In the genomic region with DNA sequence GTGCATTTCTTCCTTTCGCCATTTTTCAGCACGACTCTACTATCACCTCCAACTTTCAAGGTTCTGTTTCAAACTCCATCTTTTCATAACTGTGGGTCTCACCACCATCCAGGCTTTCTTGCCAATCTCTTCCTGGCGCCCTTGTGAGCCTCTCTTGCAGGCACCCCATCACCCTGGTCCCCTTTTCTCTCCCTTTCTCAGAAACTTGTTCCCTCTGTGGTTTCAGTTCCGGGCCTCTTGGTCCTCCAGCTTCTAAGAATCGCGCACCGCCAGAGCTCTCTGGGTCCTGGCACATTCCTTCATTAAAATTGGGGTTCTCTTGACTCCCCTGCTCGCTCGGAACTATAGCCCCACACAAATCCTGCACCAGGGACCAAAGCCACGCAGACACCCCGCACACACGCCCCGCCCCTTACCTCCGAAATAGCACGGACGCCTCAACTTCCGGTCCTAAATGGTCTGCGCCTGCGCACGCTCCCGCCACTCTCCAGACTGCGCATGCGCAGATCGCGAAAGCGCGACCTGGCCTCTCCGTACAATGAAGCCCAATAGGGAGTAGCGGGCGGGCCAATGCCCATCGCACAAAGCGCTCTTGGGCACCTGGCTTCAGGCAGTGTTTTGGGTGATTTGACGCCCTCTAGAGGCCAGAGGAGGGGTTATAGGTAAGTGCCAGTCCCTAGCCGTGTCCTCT, we compare ENCODE assay signal across 8 mouse cellular contexts. TPM values are rescaled to one million over a fixed set of nuclear protein-coding genes. Genes with fewer than 3 reads are reported as not detected.
A peak's percentile ranks its signal among the peaks of the same experiment; 100 is the strongest.
DNase-seq lines count a peak whose midpoint lies in the region; ATAC-seq and TF ChIP-seq lines count a peak whose summit lies in the region.

A gene (minus strand): TSS at position 456 of the 691 bp plus-strand sequence.

- 1% methylated on average over 34 of the region's 34 CpGs for whole genome bisulfite sequencing in heart, embryonic 11.5 days (ENCODE audit: insufficient replicate concordance)
- 2% methylated on average over 34 of the region's 34 CpGs for WGBS in kidney, embryonic 16.5 days
- under 1% methylated on average over 34 of the region's 34 CpGs for WGBS in liver, adult 2 months

- TF ChIP-seq POLR2A in brain, embryonic 14.5 days (IDR thresholded peaks at IDR 0.05; ENCODE audit: borderline replicate concordance, extremely low read depth, insufficient read depth, insufficient read length, poor library complexity, severe bottlenecking), result peak; percentile 69; the same call in 1 of the 2 replicates
- TF ChIP-seq POLR2A in liver, adult 2 months (IDR thresholded peaks at IDR 0.05; ENCODE audit: extremely low read depth, insufficient read depth, low read length), result peak; percentile 58; the same call in 1 of the 2 replicates
- peak; percentile 72 for TF ChIP-seq POLR2A in myocyte (IDR thresholded peaks at IDR 0.05; ENCODE audit: insufficient read length, low read depth)

- H3K36me3 ChIP-seq in C2C12 (ENCODE audit: control insufficient read depth, insufficient read depth) (no peaks in the 10 kb centered on the region), myocyte (ENCODE audit: control insufficient read depth, insufficient read depth) (no peaks in the 10 kb centered on the region)
- peaks cover 10% of the 10 kb centered on the region for H3K36me3 ChIP-seq in erythroblast, embryonic 14.5 days (ENCODE audit: control insufficient read depth)
- H3K36me3 ChIP-seq in heart, embryonic 11.5 days (ENCODE audit: control insufficient read depth, insufficient read depth, low read length), result peaks cover 3% of the 10 kb centered on the region
- H3K36me3 ChIP-seq in kidney, embryonic 16.5 days (ENCODE audit: insufficient read depth, low read length), result peaks cover 10% of the 10 kb centered on the region
- H3K36me3 ChIP-seq in liver, adult 2 months (ENCODE audit: control insufficient read depth, insufficient read depth, low read length), result no peaks in the 10 kb centered on the region
- peaks cover 6% of the 10 kb centered on the region for H3K36me3 ChIP-seq in splenic B cell, adult 2 months (ENCODE audit: control insufficient read depth, insufficient read depth, low read length, poor library complexity, severe bottlenecking)

- peak within 1 kb of the TSS; percentile 82 for H3K4me2 ChIP-seq in heart, embryonic 11.5 days
- H3K4me2 ChIP-seq in kidney, embryonic 16.5 days (replicated peaks; ENCODE audit: low read depth, low read length), result peak within 1 kb of the TSS; percentile 62
- peak within 1 kb of the TSS; percentile 73 for H3K4me2 ChIP-seq in myocyte (ENCODE audit: low read depth)

- peak within 1 kb of the TSS; percentile 49 for H3K4me3 ChIP-seq in C2C12 (ENCODE audit: insufficient read depth, poor library complexity, severe bottlenecking)
- peak within 1 kb of the TSS; percentile 82 for H3K4me3 ChIP-seq in erythroblast, embryonic 14.5 days (replicated peaks)
- peak within 1 kb of the TSS; percentile 61 for H3K4me3 ChIP-seq in heart, embryonic 11.5 days (ENCODE audit: low read depth, low read length)
- H3K4me3 ChIP-seq in kidney, embryonic 16.5 days (ENCODE audit: low read length), result peak within 1 kb of the TSS; percentile 73
- peak within 1 kb of the TSS; percentile 70 for H3K4me3 ChIP-seq in liver, adult 2 months (ENCODE audit: insufficient read depth, low read depth, low read length)
- H3K4me3 ChIP-seq in myocyte, result peak within 1 kb of the TSS; percentile 37

- TF ChIP-seq CTCF in C2C12 (IDR thresholded peaks at IDR 0.05; ENCODE audit: control insufficient read depth, insufficient read depth, insufficient read length), result peak; percentile 18
- TF ChIP-seq CTCF in brain, embryonic 14.5 days (IDR thresholded peaks at IDR 0.05; ENCODE audit: borderline replicate concordance, extremely low read depth, insufficient read depth, insufficient read length), result peak; percentile 59; the same call in 1 of the 2 replicates
- TF ChIP-seq CTCF in liver, adult 2 months (IDR thresholded peaks at IDR 0.05; ENCODE audit: low read depth, low read length), result peak; percentile 71

- peak within 1 kb of the TSS; percentile 58 for H3K27ac ChIP-seq in heart, embryonic 11.5 days (ENCODE audit: low read depth, low read length)
- H3K27ac ChIP-seq in kidney, embryonic 16.5 days (ENCODE audit: low read length), result peak within 1 kb of the TSS; percentile 67
- H3K27ac ChIP-seq in liver, adult 2 months (replicated peaks; ENCODE audit: insufficient read depth, low read depth, low read length), result peak within 1 kb of the TSS; percentile 87

- H3K79me2 ChIP-seq in C2C12 (ENCODE audit: control insufficient read depth, insufficient read depth) (no peaks in the 10 kb centered on the region), myocyte (ENCODE audit: control insufficient read depth, insufficient read depth) (peaks cover 3% of the 10 kb centered on the region)
- no peaks in the 10 kb centered on the region for H3K79me2 ChIP-seq in liver, adult 2 months (ENCODE audit: control insufficient read depth, insufficient read depth, low read length)

- peak; percentile 93 for ATAC-seq in heart, embryonic 11.5 days (replicated peaks; ENCODE audit: insufficient number of reproducible peaks, low FRiP score, low TSS enrichment)
- peak; percentile 96 for ATAC-seq in kidney, embryonic 16.5 days (ENCODE audit: low FRiP score, low TSS enrichment)

- H3K27me3 ChIP-seq in C2C12 (ENCODE audit: control insufficient read depth, insufficient read depth, insufficient read length) (no peaks in the 10 kb centered on the region), myocyte (ENCODE audit: control insufficient read depth, insufficient read depth, insufficient read length) (peaks cover 5% of the 10 kb centered on the region)
- H3K27me3 ChIP-seq in erythroblast, embryonic 14.5 days (ENCODE audit: control insufficient read depth), result no peaks in the 10 kb centered on the region
- no peaks in the 10 kb centered on the region for H3K27me3 ChIP-seq in heart, embryonic 11.5 days (ENCODE audit: control insufficient read depth, insufficient read depth, low read length)
- H3K27me3 ChIP-seq in kidney, embryonic 16.5 days (ENCODE audit: insufficient read depth, low read length), result no peaks in the 10 kb centered on the region
- H3K27me3 ChIP-seq in liver, adult 2 months (ENCODE audit: control insufficient read depth, insufficient read depth, low read length), result no peaks in the 10 kb centered on the region
- no peaks in the 10 kb centered on the region for H3K27me3 ChIP-seq in splenic B cell, adult 2 months (ENCODE audit: control insufficient read depth, insufficient read depth, low read length, poor library complexity, severe bottlenecking)

- H3ac ChIP-seq in C2C12 (ENCODE audit: control insufficient read depth, insufficient read length, low read depth) (peak within 1 kb of the TSS; percentile 71), myocyte (ENCODE audit: control insufficient read depth, insufficient read length) (no peak within 1 kb of the TSS)

- no peaks in the 10 kb centered on the region for H3K9me3 ChIP-seq in erythroblast, embryonic 14.5 days (ENCODE audit: control insufficient read depth, low read length)
- H3K9me3 ChIP-seq in heart, embryonic 11.5 days (replicated peaks; ENCODE audit: control insufficient read depth, low read length), result no peaks in the 10 kb centered on the region
- no peaks in the 10 kb centered on the region for H3K9me3 ChIP-seq in kidney, embryonic 16.5 days (ENCODE audit: low read length)

- DNase-seq in brain, embryonic 14.5 days (ENCODE audit: low read depth), result peak; percentile 98
- peak; percentile 89 for DNase-seq in liver, adult 2 months (ENCODE audit: extremely low read depth, low read depth, low spot score)
- peak; percentile 99 for DNase-seq in splenic B cell, adult 2 months (ENCODE audit: low read depth, low spot score)

- H3K9ac ChIP-seq in heart, embryonic 11.5 days (ENCODE audit: low read depth, low read length), result peak within 1 kb of the TSS; percentile 79
- peak within 1 kb of the TSS; percentile 89 for H3K9ac ChIP-seq in kidney, embryonic 16.5 days (replicated peaks; ENCODE audit: low read length)
- H3K9ac ChIP-seq in liver, adult 2 months (ENCODE audit: low read depth, low read length), result peak within 1 kb of the TSS; percentile 79

- H3K4me1 ChIP-seq in erythroblast, embryonic 14.5 days (ENCODE audit: control insufficient read depth), result peaks cover 24% of the 10 kb centered on the region
- H3K4me1 ChIP-seq in heart, embryonic 11.5 days (ENCODE audit: control insufficient read depth, insufficient read depth, low read length), result peaks cover 9% of the 10 kb centered on the region
- H3K4me1 ChIP-seq in kidney, embryonic 16.5 days (ENCODE audit: insufficient read depth, low read length), result peaks cover 8% of the 10 kb centered on the region; the same call in 1 of the 2 replicates
- H3K4me1 ChIP-seq in liver, adult 2 months (ENCODE audit: control insufficient read depth, insufficient read depth, low read length), result peaks cover 2% of the 10 kb centered on the region; the same call in 1 of the 2 replicates

- H3K79me3 ChIP-seq in C2C12 (ENCODE audit: low read depth), result peaks cover 3% of the 10 kb centered on the region

TF ChIP-seq in C2C12, 6 proteins besides CTCF, POLR2A, EP300 and RAD21:
- TF ChIP-seq MYOG (IDR thresholded peaks at IDR 0.05; ENCODE audit: control insufficient read depth, extremely low read depth, insufficient read length), result no peak
- no peak for TF ChIP-seq FOSL1 (IDR thresholded peaks at IDR 0.05; ENCODE audit: insufficient read depth, low read length, poor library complexity, severe bottlenecking)
- TF ChIP-seq CEBPB (IDR thresholded peaks at IDR 0.05; ENCODE audit: low read depth), result no peak
- TF ChIP-seq USF1 (IDR thresholded peaks at IDR 0.05; ENCODE audit: low read depth), result no peak
- TF ChIP-seq MAX (IDR thresholded peaks at IDR 0.05), result no peak
- TF ChIP-seq MYOD1 (IDR thresholded peaks at IDR 0.05; ENCODE audit: control insufficient read depth, insufficient read length, low read depth), result no peak
TF ChIP-seq in C2C12: peak in this region for 0.

TF ChIP-seq in myocyte, 11 proteins besides CTCF, POLR2A, EP300 and RAD21:
- TF ChIP-seq MYOG (IDR thresholded peaks at IDR 0.05; ENCODE audit: control insufficient read depth in 1 of 3, insufficient read depth in 1 of 3, insufficient read length in 2 of 3, low read depth in 2 of 3) (no peak), MYOD1 (IDR thresholded peaks at IDR 0.05; ENCODE audit: control insufficient read depth in 1 of 3, insufficient read length in 2 of 3, low read depth in 2 of 3) (peak in 1 of 3 experiments; percentile 6), MAX (IDR thresholded peaks at IDR 0.05; ENCODE audit: low read depth) (no peak), TCF3 (IDR thresholded peaks at IDR 0.05; ENCODE audit: insufficient read length, low read depth) (no peak), POLR2AphosphoS2 (IDR thresholded peaks at IDR 0.05; ENCODE audit: insufficient read length, low read depth) (peak; percentile 49), CEBPB (IDR thresholded peaks at IDR 0.05; ENCODE audit: insufficient read depth, poor library complexity, severe bottlenecking) (no peak)

RNA-seq across cellular contexts. Expression of the gene that starts here (rescaled TPM):
- polyA plus RNA-seq in C2C12 (2012; fragmentation: generic; extraction: Trizol) (14.4 TPM), myocyte (2012; fragmentation: generic; extraction: Trizol) (9.0 TPM)
- polyA plus RNA-seq in brain, embryonic 14.5 days (2012; rRNA removed), result 20.4 and 22.5 TPM in 2 replicates
- 1.7 and 2.0 TPM in 2 replicates for polyA plus RNA-seq in erythroblast, embryonic 14.5 days (2012)
- polyA plus RNA-seq in heart, embryonic 11.5 days (2014; fragmentation: Nextera tagmentation; extraction: Ambion mirVana), result 7.4 and 7.8 TPM in 2 replicates
- 21.3 and 21.5 TPM in 2 replicates for polyA plus RNA-seq in kidney, embryonic 16.5 days (2015; fragmentation: Nextera tagmentation; extraction: Ambion mirVana)
- 4.3 and 5.0 TPM in 2 replicates for total RNA-seq in liver, adult 2 months (2014; rRNA removed)
- polyA plus RNA-seq in liver, adult 2 months (2012; rRNA removed), result 10.5 and 12.5 TPM in 2 replicates

Comparison
In these comparisons a context has a peak if more than half of its experiments do, and no peak if none do; other contexts are left out.
1. Peak in every context shown above with its lines: DNase-seq, ATAC-seq, H3K4me3 ChIP-seq and H3K27ac ChIP-seq.
2. CTCF ChIP-seq: peak in every context shown above with its lines; median percentile 71 in liver, adult 2 months; 59 in brain, embryonic 14.5 days; 18 in C2C12.